Mouse (Mus musculus) adrenal gland, postnatal 36 days (tissue): ENCODE data around the gene Ednra. TPM values are rescaled to one million over a fixed set of nuclear protein-coding genes. Genes with fewer than 3 reads are reported as not detected.

ENCODE experiments used
- DNase-seq, 2 experiments: peaks; one replicate each; pipeline ENCODE4 v3.0.0; 2021; ENCODE audit warnings: mixed read lengths in 1 of 2
- long read RNA-seq, 2 experiments: library from polyadenylated mRNA; stranded (forward); transcript quantifications; one replicate each; pipeline ENCODE4 v2.0.0; 2021; ENCODE audit warnings: borderline sequencing depth in 2 of 2
- total RNA-seq, 2 experiments: library from RNA; stranded (reverse); gene quantifications; 2 replicates each; pipeline ENCODE4 v1.2.3; 2021

Gene Ednra
- 10 to 100 TPM; 22.5 to 23.5 TPM for total RNA-seq
- long read RNA-seq, experiment 1, partial matches to known transcripts = 0 of 6 reads
- long read RNA-seq, experiment 1, other reads (novel, unspliced or antisense) = 4 of 6 reads
- long read RNA-seq, experiment 2, partial matches to known transcripts = 2 of 6 reads
- long read RNA-seq, experiment 2, other reads (novel, unspliced or antisense) = 0 of 6 reads

DNA sequence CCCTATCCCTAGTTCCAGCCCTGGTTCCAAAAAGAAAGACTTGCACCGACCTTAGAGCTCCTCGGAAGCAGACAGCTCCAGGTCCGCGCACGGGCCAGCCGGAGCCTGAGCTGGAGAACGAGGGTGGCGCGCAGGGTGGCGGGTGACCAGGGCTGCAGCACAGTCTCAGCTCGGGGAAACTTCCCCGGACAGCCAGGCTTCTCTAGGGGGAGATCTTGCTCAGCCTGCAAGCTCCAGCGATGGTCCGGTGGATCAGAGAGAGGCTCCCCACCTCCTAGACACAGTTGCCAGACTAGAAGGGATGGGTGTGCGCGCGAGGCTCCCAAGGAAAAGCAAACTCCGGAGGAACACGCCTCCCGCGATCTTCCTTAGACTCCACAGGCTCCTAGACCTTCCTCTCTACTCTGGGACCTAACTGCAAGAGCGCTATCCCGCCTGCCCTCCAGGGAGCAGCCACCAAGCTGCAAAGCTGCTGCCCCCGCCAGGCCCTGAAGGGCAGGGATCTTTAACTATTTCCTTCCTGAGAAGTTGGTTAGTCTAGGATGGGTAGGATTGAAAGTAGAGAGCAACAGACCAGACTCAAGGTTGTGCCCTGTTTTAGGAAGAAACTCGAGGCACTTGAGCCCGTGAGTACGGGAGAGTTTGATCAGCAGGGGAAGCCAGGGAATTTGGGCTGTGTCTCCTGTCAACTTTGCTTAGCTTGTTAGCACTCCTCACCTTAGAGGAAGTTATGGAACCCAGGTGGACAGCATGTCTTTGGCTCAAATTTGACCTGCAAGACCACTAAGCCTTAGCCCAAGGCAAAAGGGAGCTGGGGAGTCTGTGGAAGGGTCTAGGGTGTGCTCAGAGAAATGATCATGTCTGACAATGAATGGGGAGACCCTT, at the start of gene Ednra:
Ednra (minus strand) TSS at position 419 of the 885 bp plus-strand sequence.
- peak; percentile 80 to 83 for DNase-seq

DNA sequence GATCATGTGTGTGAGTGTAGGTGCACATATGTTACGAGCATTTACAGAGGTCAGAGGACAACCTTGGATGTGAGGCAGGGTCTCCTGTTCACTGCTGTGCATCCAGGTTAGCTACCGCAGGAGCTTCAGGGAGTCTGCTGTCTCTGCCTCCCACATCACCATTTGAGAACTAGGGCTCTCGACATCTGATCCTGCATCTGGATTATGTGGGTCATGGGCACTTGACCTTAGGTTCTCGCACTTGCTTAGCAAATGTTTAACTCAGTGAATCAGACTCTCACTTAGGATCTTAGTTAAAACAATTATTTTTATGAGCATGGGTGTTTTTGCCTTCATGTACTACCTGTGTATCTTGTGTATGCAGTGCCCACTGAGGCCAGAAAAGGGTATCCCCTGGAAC, 49.6 kb upstream of the Ednra start:
- DNase-seq = no peak

DNA sequence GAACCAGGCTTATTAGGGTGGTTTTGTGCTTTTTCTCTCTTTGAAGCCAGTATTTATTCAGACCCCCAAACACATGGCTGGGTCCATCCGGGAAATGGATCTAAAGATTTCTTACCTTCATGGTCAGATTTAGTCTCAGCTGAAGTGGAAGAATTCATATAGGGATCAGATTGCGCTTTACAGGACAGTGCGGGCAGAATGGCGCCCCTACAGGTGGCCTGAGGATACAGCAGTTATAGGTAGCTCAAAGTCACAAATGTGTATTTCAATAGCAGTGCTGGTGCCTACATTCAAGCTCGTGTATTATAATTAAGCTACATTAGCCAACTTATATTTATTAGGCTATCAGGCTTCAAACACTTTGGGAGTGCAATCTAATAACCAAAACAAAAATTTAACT, 49.0 kb upstream of the Ednra start:
- DNase-seq = no peak

DNA sequence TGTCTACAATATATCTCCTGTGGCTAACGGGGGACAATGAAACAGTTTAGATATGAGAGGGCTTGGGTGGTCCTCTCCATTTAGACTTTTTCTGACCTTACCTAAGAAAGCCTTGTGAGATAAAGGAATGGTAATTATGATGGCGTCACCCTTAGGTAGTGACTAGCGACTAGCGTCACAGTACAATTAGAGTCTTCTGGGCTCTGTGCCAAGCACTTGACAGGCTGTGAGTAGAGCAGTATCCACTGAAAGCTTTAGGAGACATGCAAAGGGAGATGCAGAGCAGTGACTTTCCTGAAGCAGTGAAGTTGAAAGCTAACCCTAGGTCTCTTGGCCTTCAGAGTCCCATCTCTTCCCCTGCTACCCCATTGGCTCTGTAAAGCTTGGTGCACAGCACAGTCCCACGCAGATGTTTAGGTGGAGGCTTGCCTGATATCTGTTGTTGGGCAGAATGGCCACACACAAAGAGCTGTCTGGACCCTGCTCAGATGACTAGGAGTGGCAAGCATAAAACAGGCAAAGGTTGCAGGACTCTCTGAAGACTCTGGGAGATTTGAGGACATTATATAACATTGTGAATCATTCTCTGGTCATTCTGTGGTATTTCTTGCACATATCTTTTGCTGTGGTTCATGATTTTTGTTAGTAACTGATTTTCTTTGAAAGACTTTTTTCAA, 48.1 kb upstream of the Ednra start:
- DNase-seq = peak in 1 of 2 experiments; percentile 38

DNA sequence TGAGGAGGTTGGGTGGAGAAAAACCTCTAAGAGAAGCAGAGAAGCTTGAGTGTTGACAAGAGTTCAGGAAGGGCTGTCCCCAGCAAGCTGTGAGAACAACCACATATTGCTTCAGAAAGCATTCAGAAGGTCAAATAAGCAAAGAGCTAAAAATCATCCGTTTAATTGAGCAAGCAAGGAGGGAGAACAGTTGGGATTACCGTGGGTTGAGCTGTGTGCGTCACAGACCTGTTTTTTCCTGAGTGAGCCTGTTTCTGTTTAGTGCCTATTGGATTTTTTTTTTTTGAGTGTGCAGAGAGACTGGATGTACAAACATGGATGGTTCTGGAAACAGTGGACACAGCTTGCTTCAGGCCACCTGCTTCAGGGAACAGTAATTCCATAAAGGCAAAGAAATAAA, 46.7 kb upstream of the Ednra start:
- peak in 1 of 2 experiments; percentile 28 for DNase-seq

DNA sequence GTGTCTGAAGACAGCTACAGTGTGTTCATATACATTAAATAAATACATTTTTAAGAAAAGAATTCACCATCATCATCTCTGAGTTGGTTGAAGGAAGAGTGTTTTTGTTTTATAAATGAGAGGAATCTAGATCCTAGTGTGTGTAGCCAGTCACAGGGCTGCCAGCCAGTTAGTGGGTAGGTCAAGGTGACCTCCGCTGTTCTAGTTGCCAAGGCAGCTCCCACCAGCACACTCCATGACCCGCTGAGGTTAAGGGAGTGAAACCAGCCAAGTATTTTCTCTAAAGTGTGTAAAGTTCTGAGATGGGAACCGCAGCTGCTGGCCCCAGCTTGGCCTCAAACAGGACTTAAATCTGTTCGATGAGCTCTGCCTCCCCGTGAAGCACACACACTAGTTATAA, 44.7 kb upstream of the Ednra start:
- DNase-seq = peak; percentile 67 to 78

DNA sequence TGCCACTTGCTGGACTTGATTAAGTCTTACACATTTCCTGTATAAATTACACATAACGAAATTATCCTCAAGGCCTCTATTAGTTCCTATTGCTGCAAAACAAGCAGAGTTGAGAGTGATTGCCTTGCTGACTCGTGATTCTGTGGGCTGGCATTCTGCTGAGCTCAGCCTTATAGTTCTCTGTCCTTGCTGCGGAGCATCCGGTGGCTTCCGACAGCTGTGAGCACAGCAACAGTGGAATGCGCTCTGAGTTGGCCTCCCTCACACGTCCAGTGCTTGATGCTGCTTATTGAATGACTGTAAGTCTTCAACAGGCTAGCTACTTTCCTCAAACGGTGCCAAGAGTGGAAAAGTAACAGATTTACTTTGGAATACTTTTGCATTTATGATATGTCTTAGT, 40.0 kb upstream of the Ednra start:
- DNase-seq = peak; percentile 34 to 41

DNA sequence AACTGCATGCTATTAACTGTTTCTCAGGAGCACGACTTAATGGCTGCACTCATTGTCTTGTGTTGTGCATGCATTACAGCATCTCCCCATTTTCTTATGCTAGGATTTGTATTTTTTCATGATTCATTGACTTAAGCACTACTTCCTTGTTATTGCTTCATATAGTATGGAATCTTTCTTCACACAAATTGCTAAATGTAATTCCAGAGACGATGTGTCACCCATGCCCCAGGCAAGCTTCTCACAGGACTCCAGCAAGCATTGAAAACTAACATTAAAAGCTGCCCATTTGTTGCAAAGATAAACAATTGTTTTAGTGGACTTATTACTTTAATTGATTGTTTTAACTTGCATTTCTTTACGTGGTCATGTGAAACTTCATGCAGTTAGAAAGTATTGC, 38.7 kb upstream of the Ednra start:
- no peak for DNase-seq

DNA sequence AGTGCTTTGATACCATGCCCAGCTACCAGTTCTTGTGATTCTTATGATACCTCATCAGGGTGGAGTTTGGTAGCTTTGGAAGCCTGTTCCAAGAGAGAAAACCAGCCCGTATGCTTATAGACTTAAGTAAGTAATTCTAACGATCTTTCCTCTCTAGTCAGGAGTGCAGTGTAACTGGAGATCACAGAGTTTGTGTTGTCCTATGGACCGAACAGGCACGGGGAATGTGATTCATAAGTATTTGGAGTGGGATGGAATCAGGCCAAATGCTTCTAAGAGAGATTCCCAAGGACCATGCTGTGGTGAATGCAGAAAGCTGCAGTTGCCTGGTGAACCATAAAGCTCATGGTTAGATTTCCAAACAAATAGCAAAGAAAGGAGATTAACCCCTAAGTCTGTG, 31.2 kb upstream of the Ednra start:
- peak in 1 of 2 experiments; percentile 10 for DNase-seq

DNA sequence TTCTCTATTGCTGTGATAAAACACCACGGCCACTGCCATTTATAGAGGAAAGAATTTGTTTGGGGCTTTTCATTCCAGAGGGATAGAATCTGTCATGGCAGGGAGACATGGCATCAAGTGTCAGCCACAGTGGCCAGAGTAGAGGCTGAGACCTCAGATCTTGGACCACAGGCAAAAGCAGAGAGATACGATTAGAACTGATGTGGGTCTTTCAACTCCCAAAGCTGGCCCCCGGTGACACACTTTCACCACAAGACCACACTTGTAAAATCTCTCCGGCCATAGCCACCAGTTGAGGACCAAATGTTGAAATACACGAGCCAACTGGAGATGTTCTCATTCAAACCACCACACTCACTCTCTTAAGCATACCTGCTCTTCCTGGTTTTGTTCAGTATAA, 29.5 kb upstream of the Ednra start:
- DNase-seq = no peak

DNA sequence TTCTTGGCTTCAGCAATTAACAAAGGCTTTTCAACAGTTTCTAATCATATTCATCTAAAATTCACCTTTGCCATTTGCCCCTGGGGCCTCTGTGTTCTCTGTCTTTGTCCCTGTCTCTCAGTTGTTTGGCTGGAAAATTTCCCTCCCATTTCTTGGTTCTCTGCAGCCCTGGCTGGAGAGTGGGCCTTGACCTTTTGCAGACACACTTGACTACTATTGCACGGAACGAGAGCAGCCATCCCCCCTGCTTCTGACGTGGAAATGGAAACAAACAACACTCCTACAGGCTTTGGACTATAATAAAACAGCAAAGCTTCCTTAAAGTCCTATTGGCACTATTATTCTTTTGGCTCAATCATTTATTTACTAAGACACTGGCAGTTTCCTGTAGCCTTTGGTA, 27.8 kb upstream of the Ednra start:
- peak; percentile 62 to 63 for DNase-seq

DNA sequence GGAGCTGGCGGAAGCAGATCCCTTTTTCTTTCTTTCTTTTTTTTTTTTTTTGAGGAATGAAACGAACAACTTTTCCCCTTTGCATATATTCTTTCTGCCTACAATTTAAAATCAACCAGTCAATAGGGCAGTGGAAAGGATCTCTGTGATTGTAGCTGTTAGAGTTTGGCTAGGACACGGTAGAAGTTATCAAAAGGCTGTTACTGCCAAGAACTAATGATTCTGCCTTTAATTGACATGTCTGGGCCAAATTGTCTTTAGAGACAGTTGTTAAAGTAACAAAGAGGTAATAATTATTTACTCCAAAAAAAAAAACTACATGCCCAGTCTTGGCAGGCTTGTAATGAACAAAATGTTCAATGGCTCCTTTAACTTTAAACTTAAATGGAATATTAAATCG, 26.1 kb upstream of the Ednra start:
- no peak for DNase-seq

DNA sequence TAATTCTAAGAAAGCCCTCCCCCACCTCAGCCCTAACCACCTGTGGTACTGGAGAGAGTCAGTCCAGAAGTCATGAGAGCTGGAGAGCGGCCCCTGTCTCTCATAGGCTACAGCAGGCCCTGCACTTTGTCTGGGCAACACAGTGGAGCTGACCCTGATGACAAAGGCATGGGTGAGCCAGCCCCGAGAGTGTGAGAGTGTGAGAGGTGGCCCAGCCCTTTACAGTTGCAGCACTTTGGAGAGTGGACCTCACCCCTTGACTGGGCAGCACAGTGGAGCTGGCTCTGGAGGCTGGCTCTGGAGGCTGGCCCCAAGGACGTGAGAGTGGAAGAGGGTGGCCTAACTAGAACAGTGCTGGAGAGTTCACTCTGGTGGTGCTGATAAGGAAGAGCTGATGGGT, 20.2 kb upstream of the Ednra start:
- no peak for DNase-seq

DNA sequence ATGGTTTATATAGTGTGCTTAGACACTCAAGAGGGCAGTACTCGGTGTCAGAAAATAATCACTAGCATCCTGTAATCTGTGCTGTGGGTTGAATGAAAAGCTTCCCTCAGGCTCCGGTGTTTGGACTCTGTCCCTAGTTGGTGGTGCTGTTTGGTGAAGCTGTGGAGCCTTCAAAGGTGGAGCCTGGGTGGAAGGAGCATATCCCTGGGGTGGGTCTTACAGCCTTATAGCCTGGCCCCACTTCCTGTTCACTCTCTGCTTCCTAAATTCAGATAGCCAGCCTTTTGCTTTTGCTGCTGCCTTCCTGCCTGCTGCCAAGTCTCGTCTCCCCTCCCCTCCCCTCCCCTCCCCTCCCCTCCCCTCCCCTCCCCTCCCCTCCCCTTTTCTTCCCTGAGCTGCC, 18.1 kb upstream of the Ednra start:
- no peak for DNase-seq

DNA sequence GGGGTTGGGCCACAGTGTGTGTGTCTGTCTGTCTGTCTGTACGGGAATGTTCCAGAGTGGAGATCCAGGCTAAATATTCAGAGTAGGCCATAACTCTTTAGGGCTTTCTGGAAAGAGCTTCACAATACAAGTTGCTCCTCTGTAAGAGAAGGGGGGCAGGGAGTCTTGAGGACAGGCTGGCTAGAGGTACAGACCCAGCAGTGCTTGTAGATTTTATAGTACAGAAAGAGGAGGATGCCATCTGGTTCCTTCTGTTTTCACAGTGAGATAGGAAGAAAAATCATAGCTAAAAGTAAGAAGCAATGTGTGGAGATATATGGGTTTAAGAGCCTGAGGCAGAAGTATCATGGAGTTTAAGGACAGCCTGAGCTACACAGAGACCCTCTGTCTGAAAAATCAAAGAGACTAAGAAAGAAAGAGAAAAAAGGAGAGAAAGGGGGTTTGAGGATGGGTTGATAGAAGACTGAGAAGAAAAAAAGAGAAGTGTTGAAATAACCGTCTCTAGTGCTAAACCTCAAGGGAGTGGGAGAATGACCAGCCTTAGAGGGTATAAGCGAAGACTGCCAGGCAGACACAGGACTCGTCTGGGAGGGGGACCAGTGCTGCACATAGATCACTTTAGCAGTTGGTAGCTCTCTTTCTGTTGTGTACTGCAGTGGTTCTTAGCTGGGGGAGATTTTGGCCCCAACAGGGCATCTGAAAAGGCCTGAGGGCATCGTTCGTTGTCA, 16.9 kb upstream of the Ednra start:
- DNase-seq = no peak

DNA sequence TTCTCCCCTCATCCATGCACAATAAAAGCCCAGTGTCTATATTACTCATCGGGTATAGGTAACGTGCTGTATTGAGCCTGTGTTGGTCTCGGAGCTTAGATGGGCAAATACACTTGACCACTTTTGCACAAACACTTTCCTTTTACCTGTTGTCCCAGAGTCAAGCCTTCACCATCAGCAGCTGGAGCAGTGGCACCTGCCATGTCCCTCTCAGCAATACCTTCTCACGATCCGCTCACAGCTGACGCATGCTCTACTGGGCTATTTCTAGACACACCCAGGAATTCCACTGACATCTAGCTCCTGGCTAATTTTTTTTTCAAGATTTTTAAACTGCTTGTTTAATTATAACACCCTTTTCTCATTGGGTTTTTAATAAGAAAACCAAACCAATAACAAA, 14.2 kb upstream of the Ednra start:
- no peak for DNase-seq

DNA sequence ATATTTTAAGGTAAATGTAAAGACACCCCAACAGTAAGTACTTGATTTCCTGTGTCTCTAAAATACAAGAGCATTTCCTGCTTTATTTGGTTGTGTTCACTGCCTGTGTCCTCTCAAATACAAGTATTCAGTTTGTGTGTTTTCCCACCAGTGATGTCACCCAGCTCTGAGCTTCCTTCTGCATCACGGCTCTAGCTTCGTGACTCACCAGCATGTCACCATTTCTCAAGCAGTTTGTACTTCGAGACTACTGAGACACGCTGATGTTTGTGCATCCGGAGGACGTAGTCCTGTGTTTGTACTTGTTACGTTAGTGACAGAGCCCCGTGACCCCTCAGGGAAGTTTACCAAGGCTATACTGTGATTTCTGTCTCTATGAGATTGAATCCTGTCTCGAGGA, 13.1 kb upstream of the Ednra start:
- DNase-seq = peak; percentile 41 to 59

DNA sequence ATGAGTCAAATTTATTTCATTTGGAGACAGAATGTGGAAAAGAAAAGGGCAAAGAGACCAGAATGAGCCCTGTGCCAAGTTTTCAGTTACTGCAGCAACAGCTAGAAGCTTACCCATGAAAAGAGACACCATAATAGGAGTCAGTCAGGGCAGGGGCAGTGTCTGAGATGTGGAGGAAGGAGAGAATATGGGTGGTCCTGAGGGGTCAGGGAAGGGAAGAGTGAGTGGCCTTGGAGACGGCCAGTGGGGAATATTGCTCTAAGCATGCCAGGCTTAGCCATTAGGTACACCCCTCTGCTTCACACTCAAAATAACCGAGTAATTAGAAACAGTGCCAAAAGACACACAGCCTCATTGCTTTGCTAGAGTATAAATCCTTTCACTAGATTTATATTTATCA, 9.5 kb upstream of the Ednra start:
- no peak for DNase-seq

DNA sequence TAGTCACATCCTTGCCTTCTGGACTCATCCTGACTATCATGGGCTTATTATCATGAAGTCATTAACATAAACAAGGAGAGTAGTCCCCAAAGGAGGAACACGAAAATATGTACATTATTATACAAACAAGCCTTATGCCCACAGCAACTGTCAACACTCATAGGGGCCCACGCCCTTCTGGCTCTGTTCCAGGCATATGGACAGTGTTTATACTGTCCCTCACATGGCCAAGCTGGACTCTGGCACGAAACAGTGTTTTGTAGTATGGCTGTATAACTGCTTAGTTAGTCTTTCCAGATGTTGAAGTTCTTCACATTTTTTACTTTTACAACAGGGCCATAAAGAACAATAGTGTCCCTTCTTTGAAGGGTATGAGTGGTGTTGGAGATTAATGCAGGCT, 8.7 kb upstream of the Ednra start:
- DNase-seq = no peak

DNA sequence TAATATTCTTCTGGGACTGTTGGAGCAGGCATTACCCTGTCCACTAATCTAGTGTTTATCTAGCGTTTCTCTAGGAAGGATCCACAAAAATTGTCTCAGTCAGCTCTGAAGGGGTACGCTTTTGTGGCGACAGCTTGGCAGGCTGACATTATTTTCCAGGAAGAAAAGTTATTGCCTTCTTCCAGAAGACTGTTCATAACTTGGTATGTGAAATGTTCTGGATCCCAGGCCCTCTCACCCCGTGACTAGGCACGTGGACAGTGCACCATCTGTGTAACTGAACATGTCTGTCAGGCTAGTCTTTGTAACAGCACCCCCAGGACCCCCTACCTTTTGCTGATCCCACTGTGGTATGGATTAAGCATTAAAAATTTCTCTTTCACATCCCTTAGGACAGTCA, 1.1 kb upstream of the Ednra start:
- no peak for DNase-seq

DNA sequence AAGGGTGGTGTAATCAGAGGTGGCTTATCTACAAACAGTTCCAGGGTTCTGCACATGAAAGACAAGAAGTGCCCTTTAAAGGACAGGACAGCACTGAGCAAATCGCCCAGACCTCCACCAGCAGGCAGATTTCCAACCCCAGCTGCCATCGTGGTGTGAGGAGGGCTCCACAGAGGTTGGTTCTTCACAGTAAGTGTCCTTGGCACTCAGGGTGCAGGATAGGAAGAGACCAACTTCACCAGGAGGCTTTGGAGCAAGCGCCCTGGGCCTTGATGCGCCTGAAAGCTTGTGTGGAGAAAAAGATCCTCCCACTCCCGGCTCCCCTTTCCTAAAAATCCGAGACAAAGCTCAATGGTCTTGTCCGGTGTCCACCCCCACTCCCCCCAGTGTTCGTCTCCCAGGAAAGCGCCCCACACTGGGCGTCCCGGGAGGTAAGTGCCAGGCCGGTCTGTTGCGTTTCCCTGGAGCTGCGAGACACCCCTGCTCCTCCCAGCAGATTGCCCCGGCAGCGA, 674 bp downstream of the Ednra start:
- DNase-seq = peak in 1 of 2 experiments; percentile 77

DNA sequence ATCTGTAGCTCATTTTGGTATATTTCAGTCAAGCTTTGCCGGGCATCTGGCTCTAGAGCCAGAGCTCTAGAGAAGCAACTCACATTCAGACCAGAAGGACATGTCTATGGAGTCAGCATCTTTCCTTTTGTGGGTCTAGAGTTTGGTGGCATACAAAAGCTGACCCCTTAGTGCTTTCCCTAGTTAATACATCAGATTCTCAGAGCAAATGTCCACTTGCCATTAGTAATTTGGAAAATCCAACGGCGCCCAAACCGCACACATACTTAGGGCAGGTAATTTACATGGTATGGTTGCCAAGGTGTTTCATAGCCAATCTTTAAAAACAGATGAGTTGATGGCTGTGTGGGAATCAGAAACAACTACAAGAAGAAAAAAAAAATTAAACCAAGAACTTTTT, 1.2 kb downstream of the Ednra start:
- no peak for DNase-seq
